Mouse (Mus musculus) CH12.LX (cell line): ENCODE results near the gene St3gal3. TPM values are rescaled to one million over a fixed set of nuclear protein-coding genes. Genes with fewer than 3 reads are reported as not detected.

Experiments
- DNase-seq: peaks from one replicate; pipeline ENCODE4 v3.0.0-alpha.2; 2013; ENCODE audit errors: extremely low read depth
- H3K27ac ChIP-seq: 2 replicates; pipeline ENCODE4 v1.5.1; 2012; ENCODE audit warnings: low read depth, mild to moderate bottlenecking, control low read depth, moderate library complexity; ENCODE audit not compliant: insufficient read depth
- H3K27me3 ChIP-seq: replicated peaks from 2 replicates; pipeline ENCODE3; 2012; ENCODE audit warnings: inconsistent platforms
- H3K36me3 ChIP-seq, 2 experiments: replicated peaks in 1 of 2; 2 replicates each; pipeline versions ENCODE3 to v1.6.1; 2012; ENCODE audit warnings: inconsistent platforms in 1 of 2, low read length in 1 of 2, mild to moderate bottlenecking in 1 of 2, mixed read lengths in 1 of 2, moderate library complexity in 1 of 2; ENCODE audit not compliant: control insufficient read depth in 1 of 2, insufficient read depth in 1 of 2
- H3K4me1 ChIP-seq, 2 experiments: 2 replicates each; pipeline ENCODE4 v1.6.1; 2012; ENCODE audit warnings: inconsistent platforms in 1 of 2, moderate library complexity in 1 of 2; ENCODE audit not compliant: insufficient read depth in 2 of 2, control insufficient read depth in 1 of 2
- H3K4me2 ChIP-seq: 2 replicates; pipeline ENCODE4 v1.6.1; 2012; ENCODE audit warnings: low read depth, mild to moderate bottlenecking, control low read depth; ENCODE audit not compliant: poor library complexity, insufficient read depth, severe bottlenecking
- H3K4me3 ChIP-seq, 3 experiments: fragments of 150-350 bp in 1 of 3; sonication (generic) in 1 of 3; replicated peaks in 1 of 3; 2 replicates each; pipeline versions ENCODE3 to v1.5.1; 2011 to 2012; ENCODE audit warnings: low read depth in 2 of 3, low read length in 2 of 3, mild to moderate bottlenecking in 2 of 3, moderate library complexity in 2 of 3, control low read depth in 1 of 3, improper control_type of control experiment in 1 of 3, inconsistent platforms in 1 of 3, mixed read lengths in 1 of 3; ENCODE audit not compliant: poor library complexity in 1 of 3
- H3K79me2 ChIP-seq: replicated peaks from 2 replicates; pipeline ENCODE4 v1.6.1; 2012; ENCODE audit warnings: mild to moderate bottlenecking, moderate library complexity; ENCODE audit not compliant: control insufficient read depth, poor library complexity, insufficient read depth, severe bottlenecking; ENCODE audit errors: extremely low read depth
- H3K9ac ChIP-seq: 2 replicates; pipeline ENCODE4 v1.6.1; 2012; ENCODE audit warnings: low read depth, mild to moderate bottlenecking, control low read depth, moderate library complexity; ENCODE audit not compliant: insufficient read depth
- H3K9me3 ChIP-seq: replicated peaks from 2 replicates; pipeline ENCODE3; 2012; ENCODE audit warnings: low read length, inconsistent platforms, mixed read lengths
- BHLHE40 ChIP-seq: IDR thresholded peaks from 2 replicates; pipeline ENCODE4 v1.6.1; 2011; ENCODE audit warnings: mild to moderate bottlenecking, low read depth, low read length, improper control_type of control experiment
- CHD2 ChIP-seq: IDR thresholded peaks from 2 replicates; pipeline ENCODE4 v1.6.1; 2011; ENCODE audit warnings: low read length, improper control_type of control experiment
- CTCF ChIP-seq, 2 experiments: IDR thresholded peaks in 1 of 2; conservative IDR thresholded peaks in 1 of 2; 2 replicates each; pipeline ENCODE4 v1.5.1; 2011 to 2012; ENCODE audit warnings: low read depth in 2 of 2, low read length in 2 of 2, improper control_type of control experiment in 1 of 2, inconsistent platforms in 1 of 2, mild to moderate bottlenecking in 1 of 2, moderate library complexity in 1 of 2
- E2F4 ChIP-seq: IDR thresholded peaks from 2 replicates; pipeline ENCODE4 v1.6.1; 2011; ENCODE audit warnings: low read depth, low read length, improper control_type of control experiment; ENCODE audit not compliant: insufficient replicate concordance
- ETS1 ChIP-seq: conservative IDR thresholded peaks from 2 replicates; pipeline ENCODE4 v1.6.1; 2012; ENCODE audit warnings: low read depth, mild to moderate bottlenecking, inconsistent platforms, low read length, improper control_type of control experiment, moderate library complexity
- IRF4 ChIP-seq: IDR thresholded peaks from 2 replicates; pipeline ENCODE4 v1.6.1; 2014; ENCODE audit warnings: low read depth, mild to moderate bottlenecking, inconsistent platforms, low read length, improper control_type of control experiment
- JUN ChIP-seq: IDR thresholded peaks from 2 replicates; pipeline ENCODE4 v1.6.1; 2011; ENCODE audit warnings: low read depth, mild to moderate bottlenecking, low read length, improper control_type of control experiment, moderate library complexity; ENCODE audit not compliant: insufficient read depth
- MAX ChIP-seq: IDR thresholded peaks from 2 replicates; pipeline ENCODE4 v1.6.1; 2011; ENCODE audit warnings: low read length, improper control_type of control experiment
- MAZ ChIP-seq: IDR thresholded peaks from 2 replicates; pipeline ENCODE4 v1.6.1; 2012; ENCODE audit warnings: low read depth, mild to moderate bottlenecking, inconsistent platforms, low read length, improper control_type of control experiment, moderate library complexity
- MEF2A ChIP-seq: IDR thresholded peaks from 2 replicates; pipeline ENCODE4 v1.6.1; 2014; ENCODE audit warnings: low read depth, mild to moderate bottlenecking, inconsistent platforms, low read length, improper control_type of control experiment, borderline replicate concordance
- MYC ChIP-seq: IDR thresholded peaks from 2 replicates; pipeline ENCODE4 v1.6.1; 2011; ENCODE audit warnings: low read depth, mild to moderate bottlenecking, improper control_type of control experiment, low read length
- NELFE ChIP-seq: IDR thresholded peaks from 2 replicates; pipeline ENCODE4 v1.6.1; 2011; ENCODE audit warnings: low read depth, low read length, improper control_type of control experiment
- NRF1 ChIP-seq: IDR thresholded peaks from 2 replicates; pipeline ENCODE4 v1.6.1; 2014; ENCODE audit warnings: low read depth, mild to moderate bottlenecking, inconsistent platforms, low read length, improper control_type of control experiment, moderate library complexity
- POLR2A ChIP-seq: IDR thresholded peaks from 2 replicates; pipeline ENCODE4 v1.6.1; 2011; ENCODE audit warnings: low read depth, mild to moderate bottlenecking, improper control_type of control experiment, low read length
- POLR2AphosphoS2 ChIP-seq: IDR thresholded peaks from 2 replicates; pipeline ENCODE4 v1.6.1; 2011; ENCODE audit warnings: low read depth, low read length, improper control_type of control experiment
- RAD21 ChIP-seq: IDR thresholded peaks from 2 replicates; pipeline ENCODE4 v1.6.1; 2011; ENCODE audit warnings: low read depth, mild to moderate bottlenecking, low read length, improper control_type of control experiment, moderate library complexity
- SIN3A ChIP-seq: IDR thresholded peaks from 2 replicates; pipeline ENCODE4 v1.6.1; 2012; ENCODE audit warnings: low read length, improper control_type of control experiment, inconsistent platforms
- TBP ChIP-seq: conservative IDR thresholded peaks from 2 replicates; pipeline ENCODE4 v1.6.1; 2011; ENCODE audit warnings: low read depth, low read length, improper control_type of control experiment
- UBTF ChIP-seq: IDR thresholded peaks from 2 replicates; pipeline ENCODE4 v1.6.1; 2012; ENCODE audit warnings: low read depth, mild to moderate bottlenecking, inconsistent platforms, low read length, improper control_type of control experiment, moderate library complexity
- USF1 ChIP-seq: IDR thresholded peaks from 2 replicates; pipeline ENCODE4 v1.6.1; 2014; ENCODE audit warnings: low read depth, mild to moderate bottlenecking, inconsistent platforms, low read length, improper control_type of control experiment
- USF2 ChIP-seq: conservative IDR thresholded peaks from 2 replicates; pipeline ENCODE4 v1.6.1; 2011; ENCODE audit warnings: low read depth, low read length, improper control_type of control experiment
- ZC3H11A ChIP-seq: IDR thresholded peaks from 2 replicates; pipeline ENCODE4 v1.6.1; 2012; ENCODE audit warnings: low read depth, mild to moderate bottlenecking, inconsistent platforms, low read length, improper control_type of control experiment
- ZKSCAN1 ChIP-seq: IDR thresholded peaks from 2 replicates; pipeline ENCODE4 v1.6.1; 2012; ENCODE audit warnings: low read depth, inconsistent platforms, low read length, improper control_type of control experiment, borderline replicate concordance
- dilution Hi-C: fragments of 300-500 bp; cut with MboI; formaldehyde crosslinking; loops from 2 replicates; pipeline ENCODE4 v1.14.3; 2020; ENCODE audit warnings: low sequenced_read_pairs; ENCODE audit not compliant: extremely low pct_unique_long_range_greater_than_20kb, extremely low pct_ligation_motif_present
- in situ Hi-C: fragments of 300-500 bp; cut with MboI; formaldehyde crosslinking; loops from 3 replicates; pipeline ENCODE4 v1.14.3; 2019; ENCODE audit warnings: low sequenced_read_pairs, low pct_ligation_motif_present, low pct_unique_long_range_greater_than_20kb, mixed read lengths
- polyA plus RNA-seq: library from polyadenylated mRNA; unstranded; fragments of >175 nt; gene quantifications from 2 replicates; pipeline ENCODE4 v1.2.1, GENCODE M21; 2012; ENCODE audit warnings: low read depth; ENCODE audit not compliant: insufficient read length
- total RNA-seq, 2 experiments: library from RNA; depleted of rRNA; stranded (reverse); fragments of 300-350 nt in 1 of 2; fragments of >200 nt in 1 of 2; gene quantifications; 2 replicates each; pipeline ENCODE4 v1.2.3; 2012 to 2014

Gene St3gal3
- total and polyA plus RNA-seq, 3 experiments, result 7.1 to 10.1 (median 8.2) TPM

DNA sequence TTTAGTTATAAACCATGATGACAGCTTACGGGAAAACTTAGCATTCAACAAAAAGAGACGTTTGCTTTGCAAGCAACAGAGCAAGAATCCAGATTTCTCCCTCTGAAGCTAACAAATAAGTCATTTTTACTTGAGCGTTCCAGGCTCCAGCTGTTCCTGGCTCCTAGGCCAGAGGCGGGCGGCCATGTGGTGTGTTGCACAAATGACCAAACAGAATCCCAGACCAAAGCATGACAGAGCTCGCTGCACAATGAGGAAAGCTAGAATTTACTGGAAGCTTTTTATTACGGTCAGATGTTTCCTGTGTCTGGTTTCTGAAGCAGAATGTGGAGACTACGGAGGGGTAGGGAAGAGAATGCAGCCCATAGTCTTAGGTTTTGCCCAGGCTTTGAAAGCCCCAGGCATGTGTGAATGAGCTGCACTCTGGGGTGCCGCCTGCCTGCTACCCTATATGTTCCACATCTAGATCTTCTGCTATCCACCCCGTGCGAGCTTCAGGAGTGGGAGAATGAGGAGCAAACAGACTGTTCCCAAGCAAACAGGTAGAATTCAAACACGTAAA, 76.5 kb downstream of the St3gal3 start:
- Histone ChIP-seq H3K36me3 (peaks cover 6 to 26% of the 10 kb centered on the region in 2 experiments), H3K4me2 (no peak overlapping the region), H3K4me1 (peaks cover 18 to 34% of the 10 kb centered on the region in 2 experiments), H3K4me3 (no peak overlapping the region), H3K9me3 (no peaks in the 10 kb centered on the region), H3K9ac (no peak overlapping the region), H3K79me2 (no peaks in the 10 kb centered on the region), H3K27me3 (no peaks in the 10 kb centered on the region), H3K27ac (no peak overlapping the region)
- TF ChIP-seq IRF4 (no peak), NRF1 (no peak), NELFE (no peak), JUN (no peak), BHLHE40 (no peak), CHD2 (no peak), ETS1 (no peak), SIN3A (no peak), MAZ (no peak), CTCF (conservative IDR thresholded peaks at IDR 0.05 in 1 of 2, IDR thresholded peaks at IDR 0.05 in 1 of 2; ENCODE audit: low read depth in 2 of 2, low read length in 2 of 2) (no peak), ZC3H11A (no peak), MYC (no peak), POLR2AphosphoS2 (no peak), TBP (no peak), POLR2A (no peak), UBTF (no peak)
- no peak for DNase-seq
- dilution Hi-C loops, result no loop called here
- in situ Hi-C loops, result no loop called here

DNA sequence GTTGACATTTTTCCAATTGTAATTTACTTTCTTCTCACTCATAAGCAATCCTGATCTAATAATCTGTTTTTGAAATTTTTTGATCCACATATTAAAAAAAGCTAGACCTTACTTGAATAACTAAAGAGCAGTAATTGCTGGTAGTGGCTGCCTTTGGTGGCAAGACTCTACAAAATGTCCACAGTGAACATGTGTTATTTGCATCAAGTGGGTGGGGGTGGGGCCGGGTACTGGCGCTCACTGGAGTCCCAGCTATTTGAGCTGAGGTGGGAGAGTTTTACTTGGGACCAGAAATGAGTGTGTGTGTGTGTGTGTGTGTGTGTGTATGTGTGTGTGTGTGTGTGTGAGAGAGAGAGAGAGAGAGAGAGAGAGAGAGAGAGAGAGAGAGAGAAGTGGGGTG, 77.6 kb downstream of the St3gal3 start:
- dilution Hi-C loops, result no loop called here
- H3K4me3 ChIP-seq, result no peak overlapping the region
- DNase-seq, result no peak
- peaks cover 10 to 25% of the 10 kb centered on the region in 2 experiments for H3K4me1 ChIP-seq
- H3K36me3 ChIP-seq, result peaks cover 6 to 32% of the 10 kb centered on the region in 2 experiments
- no peak overlapping the region for H3K27ac ChIP-seq
- H3K79me2 ChIP-seq, result no peaks in the 10 kb centered on the region
- TF ChIP-seq CHD2 (no peak), TBP (no peak), RAD21 (no peak), MEF2A (no peak), USF2 (no peak), MAZ (no peak), USF1 (no peak), ZKSCAN1 (no peak), CTCF (conservative IDR thresholded peaks at IDR 0.05 in 1 of 2, IDR thresholded peaks at IDR 0.05 in 1 of 2; ENCODE audit: low read depth in 2 of 2, low read length in 2 of 2) (no peak), MAX (no peak), JUN (no peak), ZC3H11A (no peak), E2F4 (no peak), MYC (no peak), POLR2AphosphoS2 (no peak)
- H3K4me2 ChIP-seq, result no peak overlapping the region
- H3K9me3 ChIP-seq, result no peaks in the 10 kb centered on the region
- in situ Hi-C loops, result no loop called here
- no peak overlapping the region for H3K9ac ChIP-seq
- no peaks in the 10 kb centered on the region for H3K27me3 ChIP-seq
